11 mouse cellular contexts compared by ENCODE assay signal in the genomic region with DNA sequence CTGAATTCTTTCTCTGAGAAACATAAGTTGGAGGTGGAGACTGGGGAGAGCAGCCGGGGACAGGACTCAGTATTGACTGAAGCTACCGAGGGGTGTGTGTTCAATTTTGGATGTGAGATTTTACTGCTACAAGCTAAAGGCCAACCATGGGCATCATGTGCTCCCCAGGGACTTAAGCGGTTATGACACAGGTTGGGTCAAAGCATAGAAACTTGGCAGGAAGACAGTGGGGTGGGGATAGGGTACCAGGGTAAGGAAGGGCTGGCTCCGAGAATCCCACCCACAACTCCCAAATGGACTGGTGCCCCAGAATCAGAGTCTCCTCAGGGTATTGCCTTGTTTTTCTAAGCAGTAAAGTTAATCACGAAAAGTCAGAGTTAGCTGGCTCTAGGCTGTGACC.
"Had no signal": no experiment of that assay in that cellular context is flagged by ENCODE, and none has a peak within 500 bp of the region (broad histone marks: within the 10 kb centered on the region; RNA-seq: fewer than 3 reads in every experiment).

No protein-coding gene starts in this region.

- DNase-seq: layer of hippocampus, adult 9-11 months; layer of hippocampus, postnatal 36 days; lung, adult 18-20 months; right cerebral cortex, adult 18-20 months; spleen, adult 18-20 months; thymus, adult 18-20 months; thymus, postnatal 14 days had no signal

- H3K36me3 ChIP-seq: limb, embryonic 13.5 days; midbrain, embryonic 12.5 days; neural tube, embryonic 15.5 days had no signal

- H3K27me3 ChIP-seq: midbrain, embryonic 12.5 days; neural tube, embryonic 15.5 days had no signal

- H3K9ac ChIP-seq: limb, embryonic 13.5 days; liver, embryonic 14.5 days; midbrain, embryonic 12.5 days; neural tube, embryonic 15.5 days had no signal

- H3K9me3 ChIP-seq: limb, embryonic 13.5 days; midbrain, embryonic 12.5 days; neural tube, embryonic 15.5 days had no signal

- H3K27ac ChIP-seq: limb, embryonic 13.5 days; liver, embryonic 14.5 days; midbrain, embryonic 12.5 days; neural tube, embryonic 15.5 days had no signal

- H3K4me3 ChIP-seq: limb, embryonic 13.5 days; midbrain, embryonic 12.5 days; neural tube, embryonic 15.5 days had no signal

- H3K4me2 ChIP-seq: limb, embryonic 13.5 days; midbrain, embryonic 12.5 days; neural tube, embryonic 15.5 days had no signal
